ENCODE assay signal across 8 mouse cellular contexts in genomic region chr10:69352212-69353085, GRCm38 (mm10). TPM values are rescaled to one million over a fixed set of nuclear protein-coding genes. Genes with fewer than 3 reads are reported as not detected.
A peak's percentile ranks its signal among the peaks of the same experiment; 100 is the strongest.
DNase-seq lines count a peak whose midpoint lies in the region; ATAC-seq lines count a peak whose summit lies in the region.

Gene Cdk1, minus strand, starts transcription at chr10:69352938.

- peak; percentile 94 for ATAC-seq in common myeloid progenitor, adult 5-6 weeks (replicated peaks; ENCODE audit: low read depth, poor library complexity, severe bottlenecking)

- DNase-seq in ZHBTc4 (ENCODE audit: low read depth, low spot score): peak; percentile 99
- peak; percentile 93 to 94 for DNase-seq in gastrocnemius, adult 8-10 months (ENCODE audit: low spot score in 2 of 2)
- peak; percentile 95 for DNase-seq in hindlimb bud, embryonic 11.5 days (ENCODE audit: extremely low spot score, low read depth, low spot score)
- peak; percentile 77 to 91 for DNase-seq in left cerebral cortex, adult 8-10 months (ENCODE audit: low spot score in 2 of 2)
- peak; percentile 95 to 96 for DNase-seq in right cerebral cortex, postnatal 10 days (ENCODE audit: low spot score in 2 of 2)
- DNase-seq in urinary bladder, postnatal 25 days (ENCODE audit: low spot score): peak; percentile 90

- peak within 1 kb of the TSS; percentile 94 for H3K4me3 ChIP-seq in megakaryocyte, embryonic 14.5 days (replicated peaks)

- peaks cover 54% of the 10 kb centered on the region for H3K4me1 ChIP-seq in megakaryocyte, embryonic 14.5 days

- H3K27me3 ChIP-seq in megakaryocyte, embryonic 14.5 days (replicated peaks): no peaks in the 10 kb centered on the region

- peaks cover 30% of the 10 kb centered on the region for H3K36me3 ChIP-seq in megakaryocyte, embryonic 14.5 days (replicated peaks; ENCODE audit: low read length)

- peaks cover 13% of the 10 kb centered on the region for H3K9me3 ChIP-seq in megakaryocyte, embryonic 14.5 days

RNA-seq across cellular contexts. Expression of gene Cdk1, which starts in this region (rescaled TPM):
- total RNA-seq in common myeloid progenitor, adult 5-6 weeks (2017): 228 and 241 TPM in 2 replicates
- total RNA-seq in gastrocnemius, adult 8-10 months (2022): not detected
- total RNA-seq in left cerebral cortex, adult 8-10 months (2022): 1 to 10 TPM in 2 of 4 experiments, under 1 TPM in 2; 0.89 to 1.4 (median 1.1) TPM
- 24.3 TPM in 1 of 2 replicates, not detected in the other for polyA plus RNA-seq in megakaryocyte, embryonic 14.5 days (2012; ENCODE audit: insufficient read depth, low replicate concordance)

Comparison
In these comparisons a context has a peak if more than half of its experiments do, and no peak if none do; other contexts are left out.
1. Peak in every context shown above with its lines: DNase-seq, ATAC-seq and H3K4me3 ChIP-seq.
2. RNA of gene Cdk1 (total RNA-seq): 228 to 241 TPM in common myeloid progenitor, adult 5-6 weeks; 0.89 to 1.4 TPM in left cerebral cortex, adult 8-10 months and not detected in gastrocnemius, adult 8-10 months; every median in the first group is over 10 times any median in the second.
3. Peak in DNase-seq in gastrocnemius, adult 8-10 months; RNA of the gene not detected or under 1 TPM.